Mouse (Mus musculus) embryonic fibroblast, embryonic 13.5 days (primary cell): ENCODE measurements around the gene Fam189a2. TPM values are rescaled to one million over a fixed set of nuclear protein-coding genes. Genes with fewer than 3 reads are reported as not detected.

Source experiments
- H3K27ac ChIP-seq: 2 replicates; pipeline ENCODE4 v1.5.1; 2012; ENCODE audit warnings: low read length, control low read depth, inconsistent platforms; ENCODE audit not compliant: insufficient read depth
- H3K4me1 ChIP-seq: 2 replicates; pipeline ENCODE4 v1.6.1; 2011; ENCODE audit warnings: low read length; ENCODE audit not compliant: control insufficient read depth, insufficient read depth
- H3K4me3 ChIP-seq: 2 replicates; pipeline ENCODE4 v1.5.1; 2011; ENCODE audit warnings: mild to moderate bottlenecking, control low read depth, low read length; ENCODE audit not compliant: insufficient read depth
- CTCF ChIP-seq: IDR thresholded peaks from 2 replicates; pipeline ENCODE4 v1.5.1; 2011; ENCODE audit warnings: mild to moderate bottlenecking, control low read depth, low read length, moderate library complexity, borderline replicate concordance; ENCODE audit not compliant: insufficient read depth
- POLR2A ChIP-seq: IDR thresholded peaks from 2 replicates; pipeline ENCODE4 v1.6.1; 2011; ENCODE audit warnings: low read depth, mild to moderate bottlenecking, control low read depth, low read length, moderate library complexity
- polyA plus RNA-seq: library from polyadenylated mRNA; stranded (reverse); fragments of >200 nt; gene quantifications from 2 replicates; pipeline ENCODE4 v1.2.4, GENCODE M21; 2011; ENCODE audit warnings: low read depth; ENCODE audit not compliant: missing spikeins, insufficient read length

Fam189a2 gene
- polyA plus RNA-seq, 1 experiment: 0.35 TPM

DNA sequence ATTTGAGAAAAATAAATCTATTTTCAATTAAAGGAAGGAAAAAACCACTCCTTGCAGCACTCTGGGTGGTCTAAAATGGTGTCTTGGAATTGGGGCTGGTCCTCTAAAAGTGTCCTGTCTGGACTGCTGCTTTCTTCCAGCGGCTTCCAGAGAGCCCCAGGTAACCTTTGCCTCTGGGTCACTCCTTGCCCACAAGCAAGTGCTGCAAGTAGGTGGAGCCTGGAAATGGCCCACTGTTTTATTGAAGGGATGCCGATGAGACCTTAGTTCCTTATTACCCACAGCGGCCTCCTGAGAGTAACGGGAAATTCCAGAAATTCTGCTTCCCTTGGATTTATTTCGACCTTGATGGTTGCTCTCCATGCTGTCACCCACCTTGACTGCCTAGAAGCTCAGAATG lies 23.4 kb upstream of the Fam189a2 start:
- no peak for TF ChIP-seq CTCF
- TF ChIP-seq POLR2A: no peak
- Histone ChIP-seq H3K4me1 (peaks cover 7% of the 10 kb centered on the region; the same call in 1 of the 2 replicates), H3K4me3 (no peak overlapping the region), H3K27ac (no peak overlapping the region)

GRCm38 (mm10) chr19:24050514-24050913 lies 19.7 kb upstream of the Fam189a2 start:
- TF ChIP-seq CTCF: no peak
- no peak for TF ChIP-seq POLR2A
- Histone ChIP-seq H3K27ac (no peak overlapping the region), H3K4me3 (no peak overlapping the region), H3K4me1 (peaks cover 7% of the 10 kb centered on the region; the same call in 1 of the 2 replicates)

- Histone ChIP-seq H3K4me1 (peaks cover 2% of the 10 kb centered on the region; the same call in 1 of the 2 replicates), H3K4me3 (no peak overlapping the region), H3K27ac (no peak overlapping the region)
- TF ChIP-seq CTCF: no peak
- TF ChIP-seq POLR2A: no peak
Measured at GRCm38 (mm10) chr19:24049329-24049728, 18.5 kb upstream of the Fam189a2 start.

- H3K4me3 ChIP-seq: no peak overlapping the region
- no peak overlapping the region for H3K27ac ChIP-seq
- no peaks in the 10 kb centered on the region for H3K4me1 ChIP-seq
- TF ChIP-seq POLR2A: no peak
- TF ChIP-seq CTCF: no peak
Measured at GRCm38 (mm10) chr19:24046395-24046993, 15.7 kb upstream of the Fam189a2 start.

DNA sequence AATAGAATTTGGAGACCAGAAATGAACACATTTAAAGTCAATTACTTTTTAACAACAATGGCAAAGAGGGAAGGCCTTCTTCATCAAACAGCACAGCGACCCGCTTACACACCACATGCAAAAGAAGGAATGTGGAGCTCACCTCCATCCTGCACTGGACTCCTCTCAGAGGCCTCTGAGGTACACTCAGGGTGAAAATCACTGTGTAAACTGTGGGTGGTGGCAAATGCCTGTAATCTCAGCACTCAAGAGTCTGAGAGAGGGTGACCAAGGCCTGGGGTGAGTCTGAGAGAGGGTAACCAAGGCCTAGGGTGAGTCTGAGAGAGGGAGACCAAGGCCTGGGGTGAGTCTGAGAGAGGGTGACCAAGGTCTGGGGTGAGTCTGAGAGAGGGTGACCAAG lies 11.6 kb upstream of the Fam189a2 start:
- Histone ChIP-seq H3K4me3 (no peak overlapping the region), H3K4me1 (no peaks in the 10 kb centered on the region), H3K27ac (no peak overlapping the region)
- TF ChIP-seq CTCF: no peak
- TF ChIP-seq POLR2A: no peak

DNA sequence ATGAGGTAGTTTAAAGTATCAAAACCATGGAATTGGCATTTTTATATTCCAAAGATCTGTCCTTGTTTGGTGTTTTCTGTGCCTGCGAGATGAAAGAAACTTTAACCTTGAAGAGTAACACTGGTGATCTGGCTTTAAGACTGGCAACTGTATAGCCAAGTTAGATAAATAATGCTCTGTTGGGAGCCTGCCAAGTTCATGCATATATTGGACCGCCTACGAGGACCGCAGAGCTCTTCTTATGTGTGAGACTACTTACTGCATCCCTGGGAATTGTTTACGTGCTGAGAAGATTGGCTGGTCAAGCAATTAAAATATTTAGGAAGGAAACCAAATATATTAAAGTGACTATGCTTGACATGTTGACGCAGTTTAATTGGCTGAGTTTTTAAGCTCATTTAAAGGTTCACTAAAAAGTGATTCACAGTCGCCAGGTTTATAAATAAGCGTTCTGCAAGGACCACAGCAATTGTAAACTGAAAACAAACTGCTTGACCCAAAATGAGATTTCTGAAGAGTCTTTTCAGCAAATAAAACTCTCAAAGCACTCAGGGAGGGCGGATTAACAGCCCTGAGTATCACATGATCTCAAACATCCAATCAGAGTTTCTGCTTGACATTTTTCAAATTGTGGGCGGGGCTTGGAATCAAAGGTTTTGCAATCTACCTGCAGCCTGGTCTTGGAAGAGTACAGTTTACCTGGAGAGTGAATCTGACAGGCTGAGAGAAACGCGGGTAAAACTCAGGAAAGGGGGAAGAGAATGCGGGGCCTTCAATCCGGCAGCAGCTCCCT lies 8.4 kb upstream of the Fam189a2 start:
- TF ChIP-seq CTCF: no peak
- TF ChIP-seq POLR2A: no peak
- Histone ChIP-seq H3K27ac (no peak overlapping the region), H3K4me1 (no peaks in the 10 kb centered on the region), H3K4me3 (no peak overlapping the region)

DNA sequence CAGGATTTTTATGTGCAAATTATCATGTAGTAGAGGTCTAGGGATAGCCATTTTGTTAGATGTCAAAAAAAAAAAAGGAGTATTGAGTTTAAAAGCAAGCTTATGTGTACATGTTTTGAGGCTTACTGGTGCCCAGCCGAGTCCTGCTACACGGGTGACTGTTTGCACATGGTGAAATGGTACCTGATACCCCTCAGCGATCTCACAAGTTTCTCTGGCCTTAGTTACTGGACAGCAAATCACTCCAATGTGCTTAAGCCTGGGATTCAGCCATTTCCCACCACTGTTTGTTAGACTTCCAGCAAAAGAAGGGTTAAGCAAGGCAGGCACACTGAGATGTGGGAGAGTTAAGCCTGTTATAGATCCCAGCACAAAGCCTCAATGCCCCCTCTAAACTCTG lies 3.5 kb upstream of the Fam189a2 start:
- H3K4me3 ChIP-seq: no peak overlapping the region
- no peaks in the 10 kb centered on the region for H3K4me1 ChIP-seq
- TF ChIP-seq POLR2A: no peak
- no peak for TF ChIP-seq CTCF
- no peak overlapping the region for H3K27ac ChIP-seq

GRCm38 (mm10) chr19:24032654-24033236 lies 1.9 kb upstream of the Fam189a2 start:
- no peak overlapping the region for H3K4me3 ChIP-seq
- no peaks in the 10 kb centered on the region for H3K4me1 ChIP-seq
- TF ChIP-seq POLR2A (no peak), CTCF (no peak)
- H3K27ac ChIP-seq: no peak overlapping the region

DNA sequence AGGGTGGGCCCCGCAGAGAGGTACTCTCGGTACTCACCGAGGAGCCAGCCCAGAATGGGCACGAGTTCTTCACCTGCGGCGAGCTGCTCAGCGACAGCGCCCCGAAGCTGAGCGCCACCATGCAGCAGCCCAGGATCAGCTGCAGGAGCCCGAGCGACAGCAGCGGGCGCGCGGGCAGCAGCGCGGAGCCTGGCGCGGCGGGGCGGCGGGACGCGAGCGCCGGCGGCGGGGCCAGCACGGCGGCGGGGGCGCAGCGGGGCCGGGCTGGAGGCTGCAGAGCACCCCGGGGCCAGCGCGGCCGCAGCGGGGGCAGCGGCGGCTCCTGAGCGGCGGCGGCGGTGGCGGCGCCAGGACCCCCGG lies 328 bp downstream of the Fam189a2 start:
- Histone ChIP-seq H3K4me3 (peak overlapping the region; percentile 37), H3K27ac (no peak overlapping the region), H3K4me1 (no peaks in the 10 kb centered on the region)
- no peak for TF ChIP-seq CTCF
- TF ChIP-seq POLR2A: no peak

DNA sequence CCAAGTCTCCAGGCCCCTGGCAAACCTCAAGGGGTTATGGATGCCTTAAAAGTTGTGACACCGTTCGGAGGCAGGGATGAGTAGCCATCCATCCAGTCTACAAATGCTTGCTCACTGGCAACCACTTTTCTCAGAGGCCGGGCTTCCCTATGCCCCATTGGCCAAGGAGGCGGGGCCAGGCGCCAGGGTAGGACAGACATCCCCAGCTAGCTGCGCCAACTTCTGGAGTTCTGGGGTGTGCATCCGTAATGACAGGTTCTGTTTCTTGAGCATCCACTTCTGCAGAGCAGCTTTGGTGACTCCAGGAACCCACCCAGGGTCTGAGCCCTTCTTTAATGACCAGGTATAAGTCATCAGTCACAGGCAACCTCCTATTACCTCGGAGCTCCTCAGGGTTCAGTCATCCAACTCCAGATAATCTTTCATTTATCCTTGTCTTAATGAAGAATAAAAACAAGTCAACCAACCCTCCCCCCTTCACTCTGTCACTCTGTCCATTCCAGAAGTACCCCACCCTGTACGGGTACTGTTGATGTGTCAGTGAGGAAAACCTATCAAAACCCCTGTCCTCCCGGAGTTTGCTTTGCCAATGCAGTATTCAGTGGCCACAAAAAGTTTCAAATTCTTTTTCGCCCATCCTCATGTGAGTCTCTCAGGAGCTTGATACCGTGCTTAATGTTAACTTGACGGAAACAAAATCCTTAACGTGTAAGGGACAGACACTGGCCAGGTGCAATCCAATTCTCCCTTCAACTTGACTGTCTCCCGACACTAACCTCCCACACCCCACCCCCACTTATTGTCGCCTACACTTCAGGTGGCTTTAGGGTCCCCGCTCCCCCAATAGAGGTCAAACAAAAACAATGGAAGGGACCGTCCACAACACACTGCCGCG lies 956 bp downstream of the Fam189a2 start:
- H3K4me1 ChIP-seq: no peaks in the 10 kb centered on the region
- H3K27ac ChIP-seq: no peak overlapping the region
- H3K4me3 ChIP-seq: peak overlapping the region; percentile 37
- TF ChIP-seq CTCF (no peak), POLR2A (no peak)
